Mouse (Mus musculus) stomach, postnatal 0 days (tissue): ENCODE results near the gene Dhx8.
A peak's percentile ranks its signal among the peaks of the same experiment; 100 is the strongest.

Source experiments
- CTCF ChIP-seq: IDR thresholded peaks from 2 replicates; pipeline ENCODE4 v1.5.1; 2016; ENCODE audit warnings: antibody characterized with exemption, low read depth, mild to moderate bottlenecking, moderate library complexity
- EP300 ChIP-seq: optimal IDR thresholded peaks from 2 replicates; pipeline ENCODE3; 2016; ENCODE audit warnings: antibody characterized with exemption

DNA sequence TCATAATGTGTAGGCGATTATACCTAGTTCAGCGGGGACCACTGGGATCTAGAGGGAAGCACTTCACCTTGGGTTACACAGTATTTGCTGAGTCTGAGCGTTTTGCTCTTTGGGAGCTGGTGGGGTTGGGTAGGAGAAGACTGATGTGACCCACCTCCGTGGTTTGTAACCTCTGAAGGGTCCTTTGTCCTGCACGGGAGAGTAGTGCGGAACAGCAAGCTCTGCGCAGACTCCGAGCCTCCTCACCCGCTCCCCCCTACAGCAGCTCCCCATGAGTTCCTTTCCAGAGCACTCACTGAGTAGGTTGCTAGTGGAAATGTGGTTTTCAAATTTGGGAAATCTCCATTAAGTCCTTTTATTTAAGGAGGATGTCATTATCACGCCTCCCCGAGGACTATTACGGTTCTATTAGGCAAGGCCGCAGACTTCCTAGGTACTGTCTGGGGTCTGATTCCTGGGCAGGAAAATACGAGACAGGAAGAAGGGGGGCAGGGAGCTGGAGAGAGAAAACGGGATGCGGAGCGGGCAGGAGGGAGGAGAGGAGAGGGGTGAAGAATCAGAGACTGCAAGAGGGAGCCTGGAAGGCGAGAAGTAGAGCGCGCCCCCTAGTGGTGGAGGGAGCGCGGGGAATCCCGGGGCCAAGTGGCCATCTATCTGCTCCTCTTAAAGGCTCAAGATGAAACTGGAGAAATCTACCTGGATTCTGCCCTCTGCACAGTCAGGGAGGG lies 81.8 kb downstream of the Dhx8 start:
- TF ChIP-seq CTCF, result peak; percentile 89
- TF ChIP-seq EP300, result no peak
